Mouse (Mus musculus) cerebellum, adult 11-12 months (tissue): ENCODE measurements around the gene Klk8.

ENCODE experiments used
- DNase-seq: peaks from one replicate; pipeline ENCODE4 v3.0.0; 2022

Klk8 gene

GRCm38 (mm10) chr7:43796355-43796754 lies 1.0 kb upstream of the Klk8 start:
- no peak for DNase-seq

- no peak for DNase-seq
Measured at GRCm38 (mm10) chr7:43797844-43798462, 576 bp downstream of the Klk8 start.

GRCm38 (mm10) chr7:43799876-43800275 lies 2.5 kb downstream of the Klk8 start:
- DNase-seq = no peak

- no peak for DNase-seq
Measured at GRCm38 (mm10) chr7:43810994-43811393, 13.6 kb downstream of the Klk8 start, which contains the start of gene Klk7. Gene Klk7 (plus strand): TSS chr7:43811294.

GRCm38 (mm10) chr7:43815211-43815610 lies 17.8 kb downstream of the Klk8 start:
- DNase-seq = no peak

GRCm38 (mm10) chr7:43816746-43817145 lies 19.4 kb downstream of the Klk8 start:
- no peak for DNase-seq

GRCm38 (mm10) chr7:43821581-43821980 lies 24.2 kb downstream of the Klk8 start:
- no peak for DNase-seq

- DNase-seq = no peak
Measured at GRCm38 (mm10) chr7:43824199-43824598, 26.8 kb downstream of the Klk8 start, which contains the start of gene Klk6. Gene Klk6 (plus strand): TSS chr7:43824499.

- DNase-seq = no peak
Measured at GRCm38 (mm10) chr7:43826056-43826455, 28.7 kb downstream of the Klk8 start.

- DNase-seq = no peak
Measured at GRCm38 (mm10) chr7:43827706-43828105, 30.3 kb downstream of the Klk8 start.

GRCm38 (mm10) chr7:43829006-43829405 lies 31.6 kb downstream of the Klk8 start:
- no peak for DNase-seq

GRCm38 (mm10) chr7:43841701-43842100 lies 44.3 kb downstream of the Klk8 start, which contains the start of gene Klk5:
Gene Klk5 (plus strand): TSS chr7:43841971.
- DNase-seq = no peak

GRCm38 (mm10) chr7:43843801-43844200 lies 46.4 kb downstream of the Klk8 start:
- DNase-seq = no peak

GRCm38 (mm10) chr7:43851616-43852015 lies 54.2 kb downstream of the Klk8 start:
- no peak for DNase-seq
